Mouse (Mus musculus): ENCODE data around the gene 1190005I06Rik.

1190005I06Rik gene

GRCm38 (mm10) chr8:120647532-120647931, at the start of gene 1190005I06Rik:
Gene 1190005I06Rik, minus strand, starts transcription at chr8:120647632.
- no peak for DNase-seq

GRCm38 (mm10) chr8:120696401-120697153, 49.1 kb upstream of the 1190005I06Rik start:
- DNase-seq, result no peak

- DNase-seq, result no peak
Observed at GRCm38 (mm10) chr8:120693861-120694493, 46.5 kb upstream of the 1190005I06Rik start.

- DNase-seq, result no peak
Observed at GRCm38 (mm10) chr8:120692934-120693333, 45.5 kb upstream of the 1190005I06Rik start.

- no peak for DNase-seq
Observed at GRCm38 (mm10) chr8:120688511-120688910, 41.1 kb upstream of the 1190005I06Rik start.

GRCm38 (mm10) chr8:120687786-120688185, 40.4 kb upstream of the 1190005I06Rik start:
- no peak for DNase-seq

GRCm38 (mm10) chr8:120686576-120686975, 39.1 kb upstream of the 1190005I06Rik start:
- no peak for DNase-seq

- no peak for DNase-seq
Observed at GRCm38 (mm10) chr8:120686051-120686450, 38.6 kb upstream of the 1190005I06Rik start.

GRCm38 (mm10) chr8:120685591-120685990, 38.2 kb upstream of the 1190005I06Rik start:
- no peak for DNase-seq

- no peak for DNase-seq
Observed at GRCm38 (mm10) chr8:120685097-120685496, 37.7 kb upstream of the 1190005I06Rik start.

- DNase-seq, result no peak
Observed at GRCm38 (mm10) chr8:120684082-120684481, 36.6 kb upstream of the 1190005I06Rik start.

GRCm38 (mm10) chr8:120683602-120684001, 36.2 kb upstream of the 1190005I06Rik start:
- DNase-seq, result peak; percentile 52

- DNase-seq, result no peak
Observed at GRCm38 (mm10) chr8:120681113-120681512, 33.7 kb upstream of the 1190005I06Rik start.

- DNase-seq, result peak; percentile 74
Observed at GRCm38 (mm10) chr8:120680405-120680804, 33.0 kb upstream of the 1190005I06Rik start.

GRCm38 (mm10) chr8:120679629-120680387, 32.4 kb upstream of the 1190005I06Rik start:
- DNase-seq, result no peak

GRCm38 (mm10) chr8:120678447-120678846, 31.0 kb upstream of the 1190005I06Rik start:
- peak; percentile 93 for DNase-seq

GRCm38 (mm10) chr8:120675718-120676117, 28.3 kb upstream of the 1190005I06Rik start:
- DNase-seq, result no peak

GRCm38 (mm10) chr8:120673298-120673697, 25.9 kb upstream of the 1190005I06Rik start:
- DNase-seq, result no peak

GRCm38 (mm10) chr8:120672626-120673229, 25.3 kb upstream of the 1190005I06Rik start:
- DNase-seq, result no peak

GRCm38 (mm10) chr8:120671775-120672174, 24.3 kb upstream of the 1190005I06Rik start:
- no peak for DNase-seq

- peak; percentile 46 for DNase-seq
Observed at GRCm38 (mm10) chr8:120668374-120668905, 21.0 kb upstream of the 1190005I06Rik start, which contains the start of gene Emc8. Gene Emc8, minus strand, starts transcription at chr8:120668573.

GRCm38 (mm10) chr8:120667561-120668373, 20.3 kb upstream of the 1190005I06Rik start, which contains the start of the genes Gm27021 and Cox4i1:
Gene Gm27021, minus strand, starts transcription at chr8:120668079.
Gene Cox4i1, plus strand, starts transcription at chr8:120668222.
- DNase-seq, result peak; percentile 93

Data from right cerebral cortex, postnatal 4 days (tissue).